Mouse (Mus musculus) intestine, embryonic 14.5 days (tissue): ENCODE data around the gene Naa38. TPM values are rescaled to one million over a fixed set of nuclear protein-coding genes. Genes with fewer than 3 reads are reported as not detected.

Source experiments
- ATAC-seq: fragments of 200-750 bp; cut with Nextera tagmentation; replicated peaks from 2 replicates; pipeline ENCODE4 v1.8.0; 2017; ENCODE audit warnings: low read depth, moderate number of reproducible peaks, moderate TSS enrichment, moderate library complexity; ENCODE audit not compliant: low FRiP score, low TSS enrichment
- DNase-seq: peaks from one replicate; pipeline ENCODE4 v3.0.0-alpha.2; 2018; ENCODE audit warnings: low spot score
- H3K27ac ChIP-seq: fragments of 300-500 bp; sonication (generic); 2 replicates; pipeline ENCODE4 v1.5.1; 2014; ENCODE audit warnings: low read depth, mild to moderate bottlenecking, control low read depth
- H3K27me3 ChIP-seq: fragments of 300-500 bp; sonication (generic); replicated peaks from 2 replicates; pipeline ENCODE4 v1.6.1; 2014; ENCODE audit warnings: low read length, control low read depth; ENCODE audit not compliant: control insufficient read depth, insufficient read depth
- H3K36me3 ChIP-seq: fragments of 300-500 bp; sonication (generic); 2 replicates; pipeline ENCODE4 v1.6.1; 2014; ENCODE audit warnings: low read length, control low read depth; ENCODE audit not compliant: control insufficient read depth, insufficient read depth
- H3K4me1 ChIP-seq: fragments of 300-500 bp; sonication (generic); replicated peaks from 2 replicates; pipeline ENCODE4 v1.6.1; 2014; ENCODE audit warnings: low read length, control low read depth, mixed read lengths; ENCODE audit not compliant: control insufficient read depth, insufficient read depth
- H3K4me2 ChIP-seq: fragments of 300-500 bp; sonication (generic); 2 replicates; pipeline ENCODE4 v1.6.1; 2014; ENCODE audit warnings: low read length
- H3K4me3 ChIP-seq: fragments of 300-500 bp; sonication (generic); 2 replicates; pipeline ENCODE4 v1.5.1; 2014; ENCODE audit warnings: low read depth, low read length, control low read depth, mixed read lengths
- H3K9ac ChIP-seq: fragments of 300-500 bp; sonication (generic); 2 replicates; pipeline ENCODE4 v1.6.1; 2014; ENCODE audit warnings: mild to moderate bottlenecking, low read length
- H3K9me3 ChIP-seq: fragments of 300-500 bp; sonication (generic); 2 replicates; pipeline ENCODE4 v1.6.1; 2016; ENCODE audit warnings: low read length, control low read depth; ENCODE audit not compliant: control insufficient read depth
- WGBS: fragments of 180-500 bp; shearing (Covaris S2); extraction: QIAGEN DNeasy Blood & Tissue Kit; methylation state at CpG from one replicate; pipeline ENCODE4 v1.1.7; 2014; 5-methylcytosine and 5-hydroxymethylcytosine counted together
- polyA plus RNA-seq: library from polyadenylated mRNA; unstranded; fragments of >200 nt; fragmentation: Nextera tagmentation; extraction: Ambion mirVana; gene quantifications from 2 replicates; pipeline ENCODE4 v1.2.1, GENCODE M21; 2014

The Naa38 gene
- polyA plus RNA-seq, 1 experiment from 2014 or later, result 197 TPM

DNA sequence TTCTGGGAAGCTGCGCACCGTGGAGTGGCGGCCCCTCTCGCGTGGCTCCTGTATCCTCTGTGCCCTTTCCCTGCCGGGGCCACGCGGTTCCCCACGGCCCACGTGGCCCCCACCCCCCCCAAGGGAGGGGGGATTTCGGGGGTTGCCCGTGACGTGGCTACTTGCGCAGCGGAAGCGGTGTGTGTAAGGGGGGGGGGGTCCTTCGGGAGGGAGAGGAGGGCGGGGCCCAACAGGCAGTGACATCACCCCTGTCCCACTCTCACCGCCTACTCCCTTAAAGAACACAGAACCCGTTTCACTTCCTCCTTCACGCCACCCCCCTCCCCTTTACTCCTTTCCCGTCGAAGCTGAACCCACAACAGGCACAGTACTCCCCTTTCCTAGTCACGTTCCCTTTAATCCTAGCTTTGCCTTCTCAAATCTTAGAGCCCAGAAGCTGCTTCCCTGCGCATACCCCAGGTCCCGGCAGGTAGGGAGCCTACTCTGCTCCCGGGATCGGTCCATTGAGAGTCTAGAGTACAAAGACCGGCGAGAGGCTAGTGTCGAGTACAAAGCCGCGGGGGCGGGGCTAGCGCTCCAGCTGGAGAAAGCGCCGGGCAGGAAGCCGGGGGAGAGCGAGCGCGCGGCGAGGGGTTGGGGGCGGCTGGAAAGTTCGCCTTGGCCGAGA, 14.2 kb downstream of the Naa38 start:
- Histone ChIP-seq H3K27me3 (no peaks in the 10 kb centered on the region), H3K9me3 (no peaks in the 10 kb centered on the region), H3K27ac (peak overlapping the region; percentile 98), H3K36me3 (peaks cover 51% of the 10 kb centered on the region), H3K4me1 (peaks cover 40% of the 10 kb centered on the region), H3K4me2 (peak overlapping the region; percentile 85), H3K9ac (peak overlapping the region; percentile 77), H3K4me3 (peak overlapping the region; percentile 68)
- ATAC-seq, result peak; percentile 41
- peak; percentile 95 for DNase-seq
- under 1% methylated on average over 45 of the region's 46 CpGs for WGBS

DNA sequence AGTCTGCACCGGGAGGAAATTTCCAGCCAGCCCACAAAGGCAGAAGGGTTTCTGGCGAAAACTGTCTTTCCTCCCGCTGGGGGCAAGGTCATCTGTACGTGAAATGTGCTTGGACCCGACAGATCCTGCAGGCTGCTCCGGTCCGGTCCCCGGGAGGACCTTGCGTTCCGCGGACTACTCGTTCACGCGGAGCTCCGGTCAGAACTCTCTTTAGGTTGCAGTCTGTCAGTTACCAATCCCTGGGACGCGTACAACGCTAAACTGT, 14.7 kb downstream of the Naa38 start:
- H3K9me3 ChIP-seq, result no peaks in the 10 kb centered on the region
- WGBS, result 0% methylated on average over 18 of the region's 18 CpGs
- ATAC-seq (no peak), DNase-seq (no peak)
- H3K27me3 ChIP-seq, result no peaks in the 10 kb centered on the region
- H3K4me2 ChIP-seq, result peak overlapping the region; percentile 85
- H3K4me3 ChIP-seq, result peak overlapping the region; percentile 68
- H3K27ac ChIP-seq, result peak overlapping the region; percentile 98
- H3K4me1 ChIP-seq, result peaks cover 45% of the 10 kb centered on the region
- peaks cover 47% of the 10 kb centered on the region for H3K36me3 ChIP-seq
- peak overlapping the region; percentile 77 for H3K9ac ChIP-seq

DNA sequence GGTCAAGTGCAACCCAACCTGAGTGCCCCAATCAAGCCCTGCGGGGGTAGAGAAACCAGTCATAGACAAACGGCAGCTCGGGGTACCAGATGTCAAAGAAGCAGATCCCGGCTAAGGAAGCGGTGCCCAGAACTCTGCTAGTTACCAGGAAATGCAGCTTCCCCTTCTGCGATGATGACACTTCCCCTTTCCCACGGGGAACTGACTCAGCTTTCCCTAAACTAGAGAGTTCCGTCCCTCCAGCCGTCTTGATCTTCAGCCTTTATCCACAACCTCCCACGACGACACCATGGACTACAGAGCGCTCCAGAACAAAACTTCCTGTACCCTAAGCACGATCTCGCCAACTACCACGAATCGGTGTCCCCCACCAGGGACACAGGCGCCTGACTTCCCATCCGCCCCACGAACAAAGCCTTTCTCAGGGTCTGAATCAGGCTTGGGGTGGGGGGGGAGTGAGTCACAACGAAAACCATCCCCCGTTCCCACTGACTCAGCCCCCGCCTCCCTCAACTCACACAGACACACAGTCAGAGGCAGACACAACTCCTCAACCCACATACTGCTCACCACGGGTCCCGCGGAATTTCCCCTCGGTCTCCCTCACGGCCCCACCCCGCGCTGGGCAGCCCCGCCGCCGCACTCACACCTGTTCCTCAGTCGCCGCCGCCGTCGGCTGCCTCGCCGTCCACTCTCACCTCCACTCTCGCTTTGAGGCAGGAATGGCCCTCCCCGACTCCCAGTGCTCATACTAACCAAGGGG, 15.2 kb downstream of the Naa38 start:
- Histone ChIP-seq H3K4me1 (peaks cover 47% of the 10 kb centered on the region), H3K9me3 (no peaks in the 10 kb centered on the region), H3K36me3 (peaks cover 42% of the 10 kb centered on the region), H3K27me3 (no peaks in the 10 kb centered on the region), H3K4me3 (peak overlapping the region; percentile 68), H3K9ac (peak overlapping the region; percentile 77), H3K27ac (peak overlapping the region; percentile 98), H3K4me2 (peak overlapping the region; percentile 85)
- peak; percentile 2; the same call in 1 of the 2 replicates for ATAC-seq
- peak; percentile 80 for DNase-seq
- WGBS, result under 1% methylated on average over 41 of the region's 41 CpGs

DNA sequence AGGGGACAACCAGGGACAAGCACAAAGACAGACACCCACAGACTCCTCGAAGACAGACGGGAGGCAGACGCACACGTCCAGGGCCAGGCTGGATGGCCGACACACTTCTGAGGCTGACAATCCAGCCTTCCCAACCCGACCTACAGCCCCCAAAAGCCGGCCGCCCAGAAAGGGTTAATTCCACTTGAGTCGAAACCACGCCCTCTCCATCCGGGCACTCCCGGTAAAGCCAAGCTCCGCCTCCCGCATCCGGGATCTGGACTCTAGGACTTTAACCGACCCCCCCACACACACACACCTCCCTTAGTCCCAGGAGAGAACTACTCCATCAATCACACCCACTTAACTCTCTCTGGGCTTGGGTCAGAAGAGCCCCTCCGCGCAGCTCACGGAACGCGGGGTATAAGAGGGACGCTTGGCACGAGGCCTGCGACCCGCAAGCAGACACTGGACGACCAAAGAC, 15.8 kb downstream of the Naa38 start:
- Histone ChIP-seq H3K4me1 (peaks cover 47% of the 10 kb centered on the region), H3K27me3 (no peaks in the 10 kb centered on the region), H3K27ac (peak overlapping the region; percentile 98), H3K4me3 (peak overlapping the region; percentile 68), H3K9me3 (no peaks in the 10 kb centered on the region), H3K9ac (peak overlapping the region; percentile 77), H3K4me2 (peak overlapping the region; percentile 85), H3K36me3 (peaks cover 35% of the 10 kb centered on the region)
- DNase-seq, result peak; percentile 99
- peak; percentile 63 for ATAC-seq
- WGBS, result under 1% methylated on average over 26 of the region's 26 CpGs

DNA sequence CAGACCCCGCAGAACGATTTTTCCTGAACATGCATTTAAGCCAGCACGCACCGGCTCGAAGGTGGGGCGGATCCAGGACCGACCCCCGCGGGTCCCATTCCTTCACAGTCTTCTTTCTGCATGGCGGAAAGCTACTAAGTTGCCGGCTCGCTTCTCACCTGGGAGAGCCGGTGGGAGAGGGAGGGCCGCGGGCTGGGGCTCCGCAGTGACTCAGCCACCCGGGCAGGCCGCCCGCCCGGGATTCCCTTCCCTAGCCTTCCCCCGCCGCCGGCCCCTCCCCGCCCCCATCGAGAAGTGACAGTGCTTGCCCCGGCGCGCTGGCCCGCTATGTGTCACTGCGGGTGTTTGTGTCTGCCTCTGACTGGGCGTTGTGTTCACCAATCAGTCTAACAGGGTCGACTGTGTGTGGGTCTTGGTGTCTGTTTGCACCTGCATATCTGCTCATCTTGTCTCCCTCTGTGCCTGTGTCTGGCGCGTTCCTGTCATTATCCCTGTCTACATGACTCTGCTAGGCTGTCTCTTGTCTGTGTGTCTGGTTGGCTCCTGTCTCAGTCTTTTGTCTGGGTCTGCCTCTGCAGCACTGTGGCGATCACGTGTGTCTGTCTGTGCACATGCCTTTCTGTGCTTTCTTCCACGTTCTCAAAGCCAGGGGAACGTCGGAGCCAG, 16.4 kb downstream of the Naa38 start:
- Histone ChIP-seq H3K4me1 (peaks cover 47% of the 10 kb centered on the region), H3K27ac (peak overlapping the region; percentile 98), H3K9ac (peak overlapping the region; percentile 77), H3K36me3 (peaks cover 30% of the 10 kb centered on the region), H3K4me2 (peak overlapping the region; percentile 85), H3K27me3 (no peaks in the 10 kb centered on the region), H3K4me3 (peak overlapping the region; percentile 68), H3K9me3 (no peaks in the 10 kb centered on the region)
- ATAC-seq (no peak), DNase-seq (no peak)
- 1% methylated on average over 33 of the region's 39 CpGs for WGBS

DNA sequence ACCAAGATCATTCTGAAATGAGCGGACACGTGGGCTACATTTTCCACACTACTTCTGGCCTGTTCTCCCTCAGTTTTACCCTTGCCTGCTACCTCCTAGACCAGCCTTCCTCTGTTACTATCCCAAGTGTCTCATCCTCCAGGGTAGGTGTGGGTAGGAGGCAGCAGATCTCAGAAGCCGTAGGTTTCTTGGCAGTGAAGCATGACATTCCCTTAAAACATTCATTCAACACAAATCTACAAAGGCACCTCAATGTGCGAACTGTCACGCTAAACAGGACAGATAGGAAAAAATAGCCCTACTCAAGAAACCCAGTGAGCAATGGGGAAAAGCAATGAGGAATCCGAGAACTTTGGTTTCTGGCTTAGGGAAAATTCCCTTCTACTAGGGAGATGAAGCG, 17.3 kb downstream of the Naa38 start:
- DNase-seq (no peak), ATAC-seq (no peak)
- H3K9ac ChIP-seq, result peak overlapping the region; percentile 3; the same call in 1 of the 2 replicates
- H3K4me2 ChIP-seq, result peak overlapping the region; percentile 85
- H3K36me3 ChIP-seq, result peaks cover 21% of the 10 kb centered on the region
- H3K27me3 ChIP-seq, result no peaks in the 10 kb centered on the region
- H3K27ac ChIP-seq, result no peak overlapping the region
- H3K4me3 ChIP-seq, result no peak overlapping the region
- H3K4me1 ChIP-seq, result peaks cover 52% of the 10 kb centered on the region
- WGBS, result 55% methylated on average over 7 of the region's 7 CpGs
- H3K9me3 ChIP-seq, result no peaks in the 10 kb centered on the region

DNA sequence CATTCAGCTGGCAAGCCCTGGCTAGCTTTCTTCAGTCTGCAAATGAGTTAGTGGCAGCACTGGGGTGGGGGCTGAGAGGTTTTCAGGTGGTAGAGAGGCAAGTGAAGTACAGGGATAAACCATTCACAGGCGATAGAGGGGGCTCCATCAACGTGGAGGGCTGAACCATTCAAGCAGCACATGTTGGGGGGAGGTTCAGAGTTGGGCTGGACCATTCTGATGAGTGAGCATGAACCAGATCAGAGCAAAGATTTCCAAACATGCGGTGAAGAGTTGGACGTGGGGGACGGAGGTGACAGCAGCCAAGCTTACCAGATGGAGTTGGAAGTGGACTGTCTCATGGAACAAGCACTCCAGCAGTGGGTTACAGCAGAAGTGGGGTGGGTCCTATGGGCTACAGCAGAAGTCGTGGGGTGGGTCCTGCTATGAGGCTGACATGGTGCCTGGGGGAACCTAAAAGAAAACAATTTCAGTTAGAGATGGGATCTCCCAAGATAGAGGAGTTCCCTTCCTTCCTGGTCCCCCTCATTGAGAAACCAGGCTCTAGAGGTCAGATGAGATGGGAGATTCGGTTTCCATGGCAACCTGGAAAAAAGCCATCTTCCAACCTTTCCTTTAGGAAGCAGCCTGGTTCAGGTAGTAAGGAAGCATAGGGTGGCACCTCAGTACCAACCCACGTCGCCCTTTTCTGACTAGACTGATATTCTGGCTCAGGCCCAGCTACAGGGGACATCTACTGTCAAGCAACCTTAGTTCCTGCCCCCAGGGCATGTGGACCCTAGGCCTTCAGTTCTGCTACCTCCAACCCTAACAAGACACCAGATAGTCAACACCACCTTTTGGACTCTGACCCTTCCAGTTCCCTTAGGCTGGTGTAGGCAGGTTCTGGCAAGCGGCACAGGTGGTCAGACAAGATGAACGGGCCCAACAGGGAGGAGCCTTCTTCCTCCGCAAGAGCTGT, 18.2 kb downstream of the Naa38 start, which contains the start of gene Kdm6b:
TSS of gene Kdm6b (minus strand) at position 455 of the 961 bp plus-strand sequence.
- peak within 1 kb of the TSS; percentile 90 for H3K4me3 ChIP-seq
- H3K27ac ChIP-seq, result peak within 1 kb of the TSS; percentile 86
- H3K4me2 ChIP-seq, result peak within 1 kb of the TSS; percentile 85
- H3K36me3 ChIP-seq, result peaks cover 15% of the 10 kb centered on the region; the same call in 1 of the 2 replicates
- DNase-seq, result peak; percentile 69
- ATAC-seq, result no peak
- 25% methylated on average over 12 of the region's 12 CpGs for WGBS
- no peaks in the 10 kb centered on the region for H3K27me3 ChIP-seq
- H3K9ac ChIP-seq, result peak within 1 kb of the TSS; percentile 90
- H3K4me1 ChIP-seq, result peaks cover 44% of the 10 kb centered on the region
- no peaks in the 10 kb centered on the region for H3K9me3 ChIP-seq
